ENCODE assay signal across 8 mouse cellular contexts in the genomic region with DNA sequence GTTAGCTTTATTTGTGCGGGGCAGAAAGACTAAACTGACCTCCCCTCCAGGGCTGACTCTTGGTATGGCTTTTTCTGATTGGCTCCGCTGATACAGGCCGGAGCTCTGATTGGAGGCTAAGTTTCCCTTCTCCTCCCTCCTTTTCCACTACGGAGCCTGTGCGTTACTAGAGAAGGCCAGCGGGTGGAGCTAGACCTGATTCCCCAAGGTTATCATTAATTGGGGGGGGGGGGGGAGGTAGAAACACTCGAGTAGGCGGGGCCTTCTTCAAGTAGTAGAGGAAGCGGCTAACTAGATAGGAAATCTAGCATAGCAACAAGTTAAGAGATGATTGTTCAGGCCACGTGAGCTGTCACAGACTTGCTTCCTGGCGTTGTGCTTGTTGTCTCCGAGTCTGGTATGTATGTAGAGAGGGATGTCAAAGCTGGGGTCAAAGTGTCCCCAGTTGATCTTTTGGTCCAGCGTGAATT. TPM values are rescaled to one million over a fixed set of nuclear protein-coding genes. Genes with fewer than 3 reads are reported as not detected.
A peak's percentile ranks its signal among the peaks of the same experiment; 100 is the strongest.
DNase-seq lines count a peak whose midpoint lies in the region; ATAC-seq lines count a peak whose summit lies in the region.

No protein-coding gene starts in this region.

- H3K27me3 ChIP-seq in intestine, embryonic 14.5 days (replicated peaks; ENCODE audit: control insufficient read depth, insufficient read depth, low read length) = peaks cover 59% of the 10 kb centered on the region

- WGBS in intestine, embryonic 14.5 days = 2% methylated on average over 13 of the region's 13 CpGs

- peak; percentile 47 for ATAC-seq in intestine, embryonic 14.5 days (replicated peaks; ENCODE audit: low FRiP score, low TSS enrichment, low read depth)
- peak; percentile 60 for ATAC-seq in megakaryocyte progenitor cell, adult 5-6 weeks (replicated peaks; ENCODE audit: poor library complexity)

- peak overlapping the region; percentile 43 for H3K4me3 ChIP-seq in intestine, embryonic 14.5 days (ENCODE audit: low read depth, low read length)

- no peaks in the 10 kb centered on the region for H3K36me3 ChIP-seq in intestine, embryonic 14.5 days (ENCODE audit: control insufficient read depth, insufficient read depth, low read length)

- H3K27ac ChIP-seq in intestine, embryonic 14.5 days (ENCODE audit: low read depth) = no peak overlapping the region

- H3K9ac ChIP-seq in intestine, embryonic 14.5 days (ENCODE audit: low read length) = no peak overlapping the region

- intact Hi-C loops in gastrocnemius, postnatal 36 days (cut with DNase I) = loop anchor here (5.0 kb wide), 1 partner anchor 106 kb away; no protein-coding TSS in a partner anchor
- intact Hi-C loops in left cerebral cortex, postnatal 10 days (cut with DNase I) = loop anchor here (5.0 kb wide), 2 partner anchors 41 to 101 kb away; a partner anchor contains a TSS

- peaks cover 35% of the 10 kb centered on the region for H3K4me1 ChIP-seq in intestine, embryonic 14.5 days (replicated peaks; ENCODE audit: control insufficient read depth, insufficient read depth, low read length)

- H3K9me3 ChIP-seq in intestine, embryonic 14.5 days (ENCODE audit: control insufficient read depth, low read length) = no peaks in the 10 kb centered on the region

- H3K4me2 ChIP-seq in intestine, embryonic 14.5 days (ENCODE audit: low read length) = peak overlapping the region; percentile 98

- peak; percentile 87 for DNase-seq in adrenal gland, adult 8-10 months
- DNase-seq in embryo, embryonic 11 days = peak; percentile 90
- DNase-seq in gastrocnemius, postnatal 36 days = peak; percentile 78 to 84
- DNase-seq in intestine, embryonic 14.5 days (ENCODE audit: low spot score) = peak; percentile 80
- peak; percentile 83 to 92 for DNase-seq in left cerebral cortex, postnatal 10 days (ENCODE audit: extremely low spot score in 1 of 2, low spot score in 2 of 2)
- peak; percentile 87 for DNase-seq in right cerebral cortex, postnatal 14 days
- DNase-seq in urinary bladder, postnatal 4 days (ENCODE audit: low spot score in 2 of 2) = peak; percentile 80 to 90

RNA-seq across cellular contexts. Expression of a gene that starts 1.1 kb away (rescaled TPM):
- under 1 TPM; 0.23 to 0.94 (median 0.50) TPM for total RNA-seq in adrenal gland, adult 8-10 months (2022)
- not detected for total RNA-seq in gastrocnemius, postnatal 36 days (2021)
- 0.12 TPM in 2 replicates for polyA plus RNA-seq in intestine, embryonic 14.5 days (2014; fragmentation: Nextera tagmentation; extraction: Ambion mirVana)
- 100 to 1,000 TPM; 204 to 220 TPM for total RNA-seq in left cerebral cortex, postnatal 10 days (2021)
- not detected in 2 replicates for total RNA-seq in megakaryocyte progenitor cell, adult 5-6 weeks (2015)
- 0.21 and 0.24 TPM in 2 replicates for total RNA-seq in megakaryocyte progenitor cell, adult 5-6 weeks (2017)

RNA-seq across cellular contexts. Expression of a gene that starts 1.6 kb away (rescaled TPM):
- 1 to 10 TPM; 1.6 to 7.8 (median 5.4) TPM for total RNA-seq in adrenal gland, adult 8-10 months (2022)
- total RNA-seq in gastrocnemius, postnatal 36 days (2021) = 1 to 10 TPM; 1.2 to 1.7 TPM
- polyA plus RNA-seq in intestine, embryonic 14.5 days (2014; fragmentation: Nextera tagmentation; extraction: Ambion mirVana) = 0.96 TPM in 1 of 2 replicates, not detected in the other
- total RNA-seq in left cerebral cortex, postnatal 10 days (2021) = under 1 TPM in 1 of 2 experiments, not detected in 1; 0.63 TPM
- total RNA-seq in megakaryocyte progenitor cell, adult 5-6 weeks (2015) = 4.5 and 7.8 TPM in 2 replicates
- total RNA-seq in megakaryocyte progenitor cell, adult 5-6 weeks (2017) = 3.7 and 4.0 TPM in 2 replicates

RNA-seq across cellular contexts. Expression of a gene that starts 15.0 kb away (rescaled TPM):
- total RNA-seq in adrenal gland, adult 8-10 months (2022) = 10 to 100 TPM; 14.9 to 33.1 (median 22.2) TPM
- total RNA-seq in gastrocnemius, postnatal 36 days (2021) = 1 to 10 TPM; 1.9 to 2.1 TPM
- 11.4 and 11.8 TPM in 2 replicates for polyA plus RNA-seq in intestine, embryonic 14.5 days (2014; fragmentation: Nextera tagmentation; extraction: Ambion mirVana)
- total RNA-seq in left cerebral cortex, postnatal 10 days (2021) = 1 to 10 TPM; 3.1 to 3.3 TPM
- total RNA-seq in megakaryocyte progenitor cell, adult 5-6 weeks (2015) = 5.3 and 6.9 TPM in 2 replicates
- total RNA-seq in megakaryocyte progenitor cell, adult 5-6 weeks (2017) = 9.2 and 9.8 TPM in 2 replicates

RNA-seq across cellular contexts. Expression of a gene that starts 28.3 kb away (rescaled TPM):
- total RNA-seq in adrenal gland, adult 8-10 months (2022) = 100 to 1,000 TPM; 124 to 131 (median 129) TPM
- total RNA-seq in gastrocnemius, postnatal 36 days (2021) = 10 to 100 TPM; 58.5 to 58.7 TPM
- 151 and 155 TPM in 2 replicates for polyA plus RNA-seq in intestine, embryonic 14.5 days (2014; fragmentation: Nextera tagmentation; extraction: Ambion mirVana)
- 10 to 100 TPM; 53.3 to 56.0 TPM for total RNA-seq in left cerebral cortex, postnatal 10 days (2021)
- total RNA-seq in megakaryocyte progenitor cell, adult 5-6 weeks (2015) = 42.0 and 48.1 TPM in 2 replicates
- total RNA-seq in megakaryocyte progenitor cell, adult 5-6 weeks (2017) = 44.1 and 50.7 TPM in 2 replicates

RNA-seq across cellular contexts. Expression of a gene that starts 36.1 kb away (rescaled TPM):
- under 1 TPM in 1 of 4 experiments, not detected in 3; 0.70 TPM for total RNA-seq in adrenal gland, adult 8-10 months (2022)
- not detected for total RNA-seq in gastrocnemius, postnatal 36 days (2021)
- polyA plus RNA-seq in intestine, embryonic 14.5 days (2014; fragmentation: Nextera tagmentation; extraction: Ambion mirVana) = 1.3 TPM in 1 of 2 replicates, not detected in the other
- under 1 TPM in 1 of 2 experiments, not detected in 1; 0.97 TPM for total RNA-seq in left cerebral cortex, postnatal 10 days (2021)
- 1.6 TPM in 1 of 2 replicates, not detected in the other for total RNA-seq in megakaryocyte progenitor cell, adult 5-6 weeks (2015)
- total RNA-seq in megakaryocyte progenitor cell, adult 5-6 weeks (2017) = 0.96 TPM in 1 of 2 replicates, not detected in the other

Comparison
In these comparisons a context has a peak if more than half of its experiments do, and no peak if none do; other contexts are left out.
1. RNA of a gene that starts 1.1 kb away (total RNA-seq): 204 to 220 TPM in left cerebral cortex, postnatal 10 days; 0.23 to 0.94 TPM in adrenal gland, adult 8-10 months, 0.21 to 0.24 TPM in megakaryocyte progenitor cell, adult 5-6 weeks and not detected in gastrocnemius, postnatal 36 days; every median in the first group is over 100 times any median in the second.
2. Peak in every context shown above with its lines, with median percentiles within 50 percentile points of each other: DNase-seq.